ENCODE assay signal across 16 mouse cellular contexts in the genomic region with DNA sequence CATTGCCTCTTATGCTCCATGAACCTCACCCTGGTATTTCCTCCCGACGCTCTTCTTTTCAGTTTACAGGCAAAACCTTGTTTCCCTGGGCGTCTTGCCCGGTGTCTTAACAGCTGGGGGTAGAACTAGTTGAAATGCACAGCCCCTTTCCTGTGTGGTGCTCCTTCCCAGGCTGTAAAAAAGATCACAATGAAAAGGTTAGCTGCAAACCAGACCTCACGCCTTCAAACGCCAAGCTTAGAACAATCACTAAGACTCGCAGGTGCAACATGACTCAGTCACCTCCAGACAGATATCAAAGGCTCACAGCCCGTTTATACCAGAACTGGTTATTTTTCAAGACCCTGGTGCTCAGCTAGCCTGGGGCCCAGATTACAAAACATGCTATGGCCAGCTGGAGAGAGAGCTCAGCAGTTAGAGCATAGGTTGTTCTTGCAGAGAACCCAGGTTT. TPM values are rescaled to one million over a fixed set of nuclear protein-coding genes. Genes with fewer than 3 reads are reported as not detected.
DNase-seq lines count a peak whose midpoint lies in the region; ATAC-seq and TF ChIP-seq lines count a peak whose summit lies in the region.
"Had no signal": no experiment of that assay in that cellular context is flagged by ENCODE, and none has a peak within 500 bp of the region (broad histone marks: within the 10 kb centered on the region; RNA-seq: fewer than 3 reads in every experiment).

No protein-coding gene starts in this region.

- intact Hi-C loops in heart, postnatal 14 days (cut with DNase I) = no loop called here

- no peak overlapping the region for H3K4me2 ChIP-seq in heart, embryonic 16.5 days (ENCODE audit: low read depth, low read length)
- H3K4me2 ChIP-seq: embryonic facial prominence, embryonic 13.5 days; hindbrain, embryonic 14.5 days; midbrain, embryonic 12.5 days had no signal

- H3K27me3 ChIP-seq in heart, embryonic 16.5 days (ENCODE audit: control insufficient read depth, insufficient read depth, low read length) = no peaks in the 10 kb centered on the region
- H3K27me3 ChIP-seq in E14TG2a.4 (ENCODE audit: insufficient read depth, low read length) = no peaks in the 10 kb centered on the region
- no peaks in the 10 kb centered on the region for H3K27me3 ChIP-seq in cerebellum, adult 2 months (ENCODE audit: control insufficient read depth, insufficient read depth, low read length)
- H3K27me3 ChIP-seq: embryonic facial prominence, embryonic 13.5 days; midbrain, embryonic 12.5 days had no signal

- H3K4me1 ChIP-seq in heart, embryonic 16.5 days (ENCODE audit: control insufficient read depth, insufficient read depth, low read length) = peaks cover 3% of the 10 kb centered on the region; the same call in 1 of the 2 replicates
- peaks cover 60% of the 10 kb centered on the region for H3K4me1 ChIP-seq in E14TG2a.4 (replicated peaks; ENCODE audit: low read depth, low read length)
- H3K4me1 ChIP-seq in cerebellum, adult 2 months (ENCODE audit: control insufficient read depth, insufficient read depth, low read length) = no peaks in the 10 kb centered on the region
- H3K4me1 ChIP-seq: midbrain, embryonic 12.5 days had no signal

- no peaks in the 10 kb centered on the region for H3K36me3 ChIP-seq in heart, embryonic 16.5 days (ENCODE audit: control insufficient read depth, insufficient read depth)
- H3K36me3 ChIP-seq in E14TG2a.4 (ENCODE audit: insufficient read depth, low read length) = no peaks in the 10 kb centered on the region
- H3K36me3 ChIP-seq: embryonic facial prominence, embryonic 13.5 days; forebrain, embryonic 10.5 days; midbrain, embryonic 12.5 days had no signal

- 70% methylated on average over 8 of the region's 8 CpGs for WGBS in heart, embryonic 16.5 days
- 58% methylated on average over 8 of the region's 8 CpGs for WGBS in cerebellum, adult 2 months

- peak overlapping the region; percentile 76 for H3K27ac ChIP-seq in heart, embryonic 16.5 days (ENCODE audit: low read length)
- H3K27ac ChIP-seq in cerebellum, adult 2 months (ENCODE audit: insufficient read depth, low read length) = no peak overlapping the region
- H3K27ac ChIP-seq: embryonic facial prominence, embryonic 13.5 days; forebrain, embryonic 10.5 days; hindbrain, embryonic 14.5 days; midbrain, embryonic 12.5 days had no signal

- no peak for TF ChIP-seq POLR2A in cerebellum, adult 2 months (IDR thresholded peaks at IDR 0.05; ENCODE audit: borderline replicate concordance, insufficient read depth, low read length)

- no peak overlapping the region for H3K9ac ChIP-seq in heart, embryonic 16.5 days (ENCODE audit: low read length)
- H3K9ac ChIP-seq: embryonic facial prominence, embryonic 13.5 days; hindbrain, embryonic 14.5 days; midbrain, embryonic 12.5 days had no signal

- no peak for TF ChIP-seq CTCF in E14TG2a.4 (conservative IDR thresholded peaks at IDR 0.05; ENCODE audit: low read length)
- TF ChIP-seq CTCF in cerebellum, adult 2 months (IDR thresholded peaks at IDR 0.05; ENCODE audit: borderline replicate concordance, insufficient read depth, low read depth, low read length) = no peak

- no peak for DNase-seq in heart, postnatal 14 days
- DNase-seq in CD4-positive helper T cell, adult 2 months (ENCODE audit: low read depth, low spot score) = peak; percentile 69
- DNase-seq in naive thymus-derived CD4-positive, alpha-beta T cell, adult 2 months (ENCODE audit: low read depth) = peak; percentile 74
- no peak for DNase-seq in cerebellum, adult 2 months
- no peak for DNase-seq in ovary, postnatal 10 days (ENCODE audit: low spot score)
- DNase-seq: cerebellum, adult 18-20 months; lung, postnatal 4 days; right cerebral cortex, adult 18-20 months had no signal

- H3K9me3 ChIP-seq in heart, embryonic 16.5 days (replicated peaks; ENCODE audit: control insufficient read depth, low read length) = no peaks in the 10 kb centered on the region
- no peaks in the 10 kb centered on the region for H3K9me3 ChIP-seq in E14TG2a.4 (ENCODE audit: low read length)
- H3K9me3 ChIP-seq: embryonic facial prominence, embryonic 13.5 days; forebrain, embryonic 10.5 days; midbrain, embryonic 12.5 days had no signal

- H3K4me3 ChIP-seq in heart, embryonic 16.5 days (ENCODE audit: low read length) = no peak overlapping the region
- H3K4me3 ChIP-seq in E14TG2a.4 (replicated peaks; ENCODE audit: low read length) = peak overlapping the region; percentile 20
- H3K4me3 ChIP-seq in cerebellum, adult 2 months (replicated peaks; ENCODE audit: insufficient read depth, low read depth, low read length) = no peak overlapping the region
- H3K4me3 ChIP-seq: embryonic facial prominence, embryonic 13.5 days; forebrain, embryonic 10.5 days; midbrain, embryonic 12.5 days; myocyte had no signal

- peak; percentile 52; the same call in 1 of the 2 replicates for ATAC-seq in heart, embryonic 16.5 days (replicated peaks; ENCODE audit: extremely low read depth, insufficient read depth, low FRiP score)
- no peak for ATAC-seq in megakaryocyte-erythroid progenitor cell, adult 5-6 weeks (replicated peaks; ENCODE audit: low FRiP score, low TSS enrichment, poor library complexity, severe bottlenecking)

RNA-seq across cellular contexts. Expression of a gene that starts 29.8 kb away (rescaled TPM):
- 17.4 and 51.1 TPM in 2 replicates for polyA plus RNA-seq in heart, embryonic 16.5 days (2015; fragmentation: Nextera tagmentation; extraction: Ambion mirVana)
- 10 to 100 TPM in 1 of 2 experiments, 1 to 10 TPM in 1; 2.3 to 13.3 TPM for total RNA-seq in heart, postnatal 14 days (2021)
- 1.6 and 1.9 TPM in 2 replicates for polyA plus RNA-seq in cerebellum, adult 2 months (2012; rRNA removed)
- 17.3 and 28.3 TPM in 2 replicates for total RNA-seq in megakaryocyte-erythroid progenitor cell, adult 5-6 weeks (2014; fragmentation: Nextera tagmentation)
- total RNA-seq in megakaryocyte-erythroid progenitor cell, adult 5-6 weeks (2017) = 9.3 and 11.0 TPM in 2 replicates

RNA-seq across cellular contexts. Expression of a gene that starts 37.7 kb away (rescaled TPM):
- 41.1 and 45.9 TPM in 2 replicates for polyA plus RNA-seq in heart, embryonic 16.5 days (2015; fragmentation: Nextera tagmentation; extraction: Ambion mirVana)
- total RNA-seq in heart, postnatal 14 days (2021) = 10 to 100 TPM; 36.3 to 38.3 TPM
- 206 and 218 TPM in 2 replicates for polyA plus RNA-seq in cerebellum, adult 2 months (2012; rRNA removed)
- 24.7 and 30.7 TPM in 2 replicates for total RNA-seq in megakaryocyte-erythroid progenitor cell, adult 5-6 weeks (2014; fragmentation: Nextera tagmentation)
- 5.2 and 8.3 TPM in 2 replicates for total RNA-seq in megakaryocyte-erythroid progenitor cell, adult 5-6 weeks (2017)

RNA-seq across cellular contexts. Expression of a gene that starts 57.0 kb away (rescaled TPM):
- polyA plus RNA-seq in heart, embryonic 16.5 days (2015; fragmentation: Nextera tagmentation; extraction: Ambion mirVana) = 1.4 TPM in 2 replicates
- total RNA-seq in heart, postnatal 14 days (2021) = 1 to 10 TPM; 5.4 to 7.1 TPM
- 6.3 and 6.4 TPM in 2 replicates for polyA plus RNA-seq in cerebellum, adult 2 months (2012; rRNA removed)
- 14.9 and 32.5 TPM in 2 replicates for total RNA-seq in megakaryocyte-erythroid progenitor cell, adult 5-6 weeks (2014; fragmentation: Nextera tagmentation)
- 17.8 and 18.9 TPM in 2 replicates for total RNA-seq in megakaryocyte-erythroid progenitor cell, adult 5-6 weeks (2017)

Comparison
In these comparisons a context has a peak if more than half of its experiments do, and no peak if none do; other contexts are left out.
1. DNase-seq: peak in CD4-positive helper T cell, adult 2 months (single experiment) and naive thymus-derived CD4-positive, alpha-beta T cell, adult 2 months (single experiment); none in heart, postnatal 14 days (0 of 2), cerebellum, adult 2 months (0 of 2) and ovary, postnatal 10 days (single experiment).